Mouse (Mus musculus) adipocyte (in vitro differentiated cells): ENCODE data around the gene Cdyl.
"Not testable (repeated sequence)": the region's sequence is repeated elsewhere in the genome, so short reads cannot be mapped to it uniquely, and the experiment has no call there.

ENCODE experiments used
- DNase-seq: peaks from one replicate; pipeline ENCODE4 v3.0.0-alpha.2; 2016; ENCODE audit warnings: low spot score

Cdyl gene

DNA sequence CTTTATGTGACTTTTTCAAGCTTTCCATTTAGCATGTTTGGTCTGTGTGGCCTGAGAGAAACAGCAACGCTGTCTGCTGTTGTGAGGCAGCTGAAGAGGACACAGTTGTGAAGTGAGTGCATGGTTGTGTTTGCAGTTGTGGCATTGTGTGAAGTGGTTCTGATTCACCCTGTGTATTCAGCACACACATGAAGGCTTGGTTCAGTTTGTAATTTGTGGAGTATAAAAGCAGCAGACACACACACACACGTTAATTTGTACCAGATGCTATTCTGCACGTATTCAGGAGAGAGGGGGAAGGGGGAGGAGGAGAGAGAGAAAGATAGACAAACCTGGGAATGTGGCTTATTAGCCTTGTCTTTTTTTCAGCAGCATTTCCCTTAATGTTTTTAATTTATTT lies 146.1 kb downstream of the Cdyl start:
- DNase-seq, result no peak

DNA sequence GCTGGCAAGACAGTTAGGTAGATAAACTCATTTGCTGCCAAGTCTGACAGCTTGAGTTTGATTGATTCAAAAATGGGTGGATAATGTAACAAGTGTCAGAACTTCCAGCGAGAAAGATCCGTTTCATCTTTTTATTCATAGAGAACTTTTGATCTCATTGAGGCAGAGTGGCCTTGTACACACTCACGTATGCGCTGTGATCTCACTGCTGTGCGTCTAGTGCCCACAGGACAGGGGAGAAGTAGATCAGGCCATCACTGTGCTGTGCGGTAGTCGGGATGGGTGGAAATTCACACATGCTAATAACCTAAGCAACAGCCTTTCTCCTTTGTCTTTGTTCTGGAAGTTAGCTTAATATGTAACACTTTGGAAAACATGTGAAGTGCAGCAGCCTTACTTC lies 146.5 kb downstream of the Cdyl start:
- DNase-seq, result no peak

DNA sequence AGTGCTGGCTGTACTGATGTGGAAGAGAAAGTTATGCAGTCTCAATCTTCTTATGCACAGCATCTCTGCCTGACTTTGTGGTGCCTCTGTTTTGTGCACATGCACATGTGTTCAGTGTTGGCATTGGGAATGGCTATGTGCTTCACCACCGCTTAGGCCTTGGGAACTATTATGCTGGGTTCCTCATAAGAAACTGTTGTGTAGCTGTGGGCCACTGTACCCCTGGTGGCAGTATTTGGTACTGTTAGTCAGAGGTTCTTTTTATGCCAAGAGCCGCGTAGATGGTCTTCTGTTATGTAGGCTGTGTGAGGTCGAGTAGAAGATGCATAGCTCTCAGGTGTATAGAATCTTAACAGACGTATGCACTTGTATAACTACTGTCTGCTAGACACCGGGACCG lies 147.4 kb downstream of the Cdyl start:
- DNase-seq, result no peak

DNA sequence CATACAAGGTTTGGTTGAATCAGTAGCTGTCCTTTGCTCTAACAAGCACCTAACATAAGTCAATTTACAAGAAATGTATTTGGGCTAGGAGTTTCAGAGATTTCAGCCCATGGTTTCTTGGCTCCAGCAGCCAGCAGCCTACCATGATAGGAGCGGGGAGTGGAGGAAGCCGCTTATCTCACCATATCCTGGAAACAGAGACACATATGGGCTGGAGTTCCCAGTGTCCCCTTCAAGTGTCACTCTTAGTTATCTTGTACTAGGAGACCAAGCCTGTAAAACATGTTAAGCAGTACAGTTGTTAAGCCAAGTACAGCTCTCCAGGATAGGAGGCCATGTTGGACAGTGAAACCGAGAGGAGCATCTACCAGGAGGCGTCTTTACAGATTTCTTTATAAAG lies 147.9 kb downstream of the Cdyl start:
- DNase-seq, result no peak

DNA sequence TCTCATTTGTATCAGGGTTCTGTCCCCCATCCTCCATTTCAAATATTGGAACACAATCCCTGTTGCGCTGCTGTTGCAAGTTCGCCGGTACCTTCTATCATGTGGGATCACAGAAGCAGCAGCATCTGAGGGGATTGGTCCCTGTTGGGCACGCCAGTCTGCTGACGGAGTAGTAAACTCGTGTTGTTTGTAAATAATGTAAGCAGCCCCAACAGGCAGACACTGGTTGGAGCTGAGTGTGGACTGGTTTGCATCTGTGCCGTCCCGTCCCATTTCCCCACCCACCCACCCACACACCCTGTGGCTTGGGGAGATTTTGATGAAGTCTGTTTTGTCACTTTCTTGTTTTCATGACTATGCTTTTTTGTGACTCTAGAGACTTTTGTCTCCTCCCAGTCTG lies 148.3 kb downstream of the Cdyl start:
- DNase-seq, result no peak

DNA sequence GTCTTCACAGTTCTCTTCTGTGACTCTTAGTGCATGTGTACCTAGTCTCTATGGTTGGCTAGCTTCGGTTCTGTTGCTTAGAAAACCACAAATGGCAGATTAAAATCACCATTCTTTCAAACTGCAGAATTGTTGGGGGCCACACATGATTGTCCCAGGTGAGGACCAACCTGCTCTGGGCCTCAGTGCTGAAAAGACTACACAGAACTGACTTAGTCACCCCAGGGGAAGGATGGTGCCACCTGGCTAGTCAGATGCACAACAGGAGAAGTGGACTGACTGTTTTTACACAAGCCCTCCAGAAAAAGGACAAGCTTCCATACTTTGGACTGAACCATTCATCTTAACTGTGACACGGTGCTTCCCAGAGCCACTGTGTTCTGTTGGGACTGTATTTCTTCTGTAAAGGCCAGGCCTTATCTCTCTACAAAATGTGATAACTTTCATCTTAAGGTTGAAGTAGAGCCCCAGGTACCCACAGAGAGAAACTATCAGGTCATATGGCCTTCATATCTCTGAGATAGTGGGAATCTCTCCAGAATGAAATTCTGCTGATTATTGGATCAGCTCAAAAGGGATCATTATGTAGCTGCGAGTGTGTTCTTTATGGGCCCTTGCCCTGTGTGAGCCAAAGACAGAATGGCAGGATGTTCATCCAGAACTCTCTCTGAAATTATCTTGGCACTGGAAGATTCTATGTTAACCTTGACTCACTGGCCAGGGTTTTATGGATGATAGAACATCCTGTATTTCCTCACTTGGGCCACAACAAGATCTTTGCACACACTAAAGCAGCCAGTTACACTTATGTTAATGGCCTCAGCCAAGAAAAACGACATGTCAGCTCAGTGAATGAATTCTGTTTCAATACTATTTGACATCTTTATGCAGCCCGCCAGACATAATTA lies 149.9 kb downstream of the Cdyl start:
- peak; percentile 8 for DNase-seq

DNA sequence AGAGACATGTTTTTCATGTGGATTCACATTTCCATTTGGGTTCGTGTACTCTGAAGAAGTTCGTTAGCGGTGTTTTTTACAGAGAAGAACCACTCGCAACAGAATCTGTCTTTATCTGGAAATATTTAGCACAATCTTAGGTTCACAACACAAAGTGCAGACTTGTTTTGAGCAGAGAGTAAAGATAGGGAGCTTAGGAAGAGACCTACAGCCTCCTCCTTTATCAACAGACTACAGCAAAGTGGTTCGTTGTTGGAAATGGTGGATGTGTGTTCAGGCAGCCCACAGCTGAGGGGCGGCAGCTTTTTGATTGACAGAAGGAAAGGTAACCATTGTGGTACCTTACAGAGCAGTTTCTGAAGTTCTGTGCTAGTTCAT lies 150.5 kb downstream of the Cdyl start:
- DNase-seq, result no peak

DNA sequence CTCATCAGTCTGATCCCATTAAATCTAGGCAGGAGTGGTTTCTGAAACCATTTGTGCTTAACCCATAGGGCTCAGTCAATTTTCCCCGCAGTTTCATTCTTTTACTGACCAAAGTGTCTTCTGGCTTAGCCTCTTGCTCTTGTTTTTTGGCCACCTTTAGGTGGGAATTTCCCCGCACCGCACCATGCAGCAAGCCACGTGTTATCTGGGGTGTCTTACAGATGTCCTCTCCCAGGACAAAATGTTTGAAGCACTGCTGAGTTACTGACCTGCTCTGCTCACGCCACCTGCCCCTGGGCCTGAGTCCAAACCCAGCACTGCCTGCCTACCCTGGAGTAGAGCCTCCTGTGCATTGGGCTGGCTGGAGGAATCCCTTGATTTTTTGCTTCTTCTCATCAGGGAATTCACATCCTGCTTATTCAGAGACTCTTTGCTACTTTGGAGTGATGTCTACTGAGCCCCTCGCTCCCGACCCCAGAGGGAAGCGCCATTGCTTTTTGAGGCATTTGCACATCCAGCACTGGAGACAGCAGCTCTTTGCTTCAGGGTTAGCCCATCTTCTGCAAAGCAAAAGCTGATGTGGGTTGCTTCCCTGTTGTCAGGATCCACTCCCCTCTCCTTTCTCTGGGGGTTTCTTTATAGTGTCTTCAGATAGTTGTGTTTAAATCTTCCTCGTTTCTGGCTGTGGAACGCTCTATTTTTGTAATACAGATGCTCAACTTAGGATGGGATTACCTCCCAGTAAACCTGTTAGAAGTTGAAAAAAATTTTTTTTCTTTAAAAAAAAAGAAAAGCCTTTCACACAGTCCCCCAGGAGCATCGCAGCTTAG lies 151.9 kb downstream of the Cdyl start:
- DNase-seq, result no peak

DNA sequence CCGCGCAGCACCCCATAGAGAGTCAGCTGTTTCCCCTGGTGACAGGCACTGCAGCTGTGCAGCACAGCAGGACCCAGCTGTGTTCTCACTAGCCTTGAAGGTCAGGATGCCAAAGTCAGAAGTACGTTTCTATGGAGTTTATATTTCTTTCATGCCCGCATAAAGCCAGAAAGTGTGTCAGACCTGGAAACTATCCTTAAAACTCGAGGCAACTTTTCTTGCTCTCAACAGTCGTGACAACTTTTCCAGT lies 152.5 kb downstream of the Cdyl start:
- no peak for DNase-seq

DNA sequence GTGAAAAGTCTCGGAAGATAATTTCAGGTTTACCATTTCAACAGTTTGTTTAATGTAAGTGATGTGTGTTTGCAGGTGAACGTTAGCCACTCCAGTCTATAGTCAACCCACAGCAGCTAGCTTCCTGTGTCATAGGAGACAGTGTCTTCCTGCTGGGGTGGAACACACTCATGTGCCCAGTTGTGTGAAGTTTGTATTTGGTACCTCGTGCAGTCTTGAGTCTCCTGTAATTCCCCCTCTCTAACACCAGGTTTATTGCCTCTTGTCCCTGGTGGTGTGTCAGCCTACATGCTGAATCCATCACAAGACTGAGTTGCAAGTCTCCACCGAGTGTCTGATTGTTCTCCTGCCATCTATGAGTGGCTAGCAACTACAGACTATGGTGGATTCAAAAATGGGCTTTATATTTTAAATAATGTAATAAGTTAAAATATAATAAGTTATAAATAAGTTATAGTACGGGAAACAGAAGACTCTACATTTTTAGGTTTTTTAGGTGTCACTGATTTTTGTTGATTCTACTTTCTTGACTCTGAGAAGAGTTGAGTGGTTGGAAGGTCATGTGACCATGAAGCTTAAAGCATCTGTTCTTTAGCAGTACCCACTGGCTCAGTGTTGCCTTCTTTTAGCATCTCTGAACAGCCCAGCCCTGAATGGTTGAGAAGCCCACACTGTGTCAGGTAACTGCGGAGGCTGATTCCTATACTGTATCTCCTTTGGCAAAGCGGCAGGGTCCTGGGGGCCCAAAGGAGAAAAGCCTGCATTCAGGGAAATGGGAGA lies 153.9 kb downstream of the Cdyl start:
- no peak for DNase-seq

DNA sequence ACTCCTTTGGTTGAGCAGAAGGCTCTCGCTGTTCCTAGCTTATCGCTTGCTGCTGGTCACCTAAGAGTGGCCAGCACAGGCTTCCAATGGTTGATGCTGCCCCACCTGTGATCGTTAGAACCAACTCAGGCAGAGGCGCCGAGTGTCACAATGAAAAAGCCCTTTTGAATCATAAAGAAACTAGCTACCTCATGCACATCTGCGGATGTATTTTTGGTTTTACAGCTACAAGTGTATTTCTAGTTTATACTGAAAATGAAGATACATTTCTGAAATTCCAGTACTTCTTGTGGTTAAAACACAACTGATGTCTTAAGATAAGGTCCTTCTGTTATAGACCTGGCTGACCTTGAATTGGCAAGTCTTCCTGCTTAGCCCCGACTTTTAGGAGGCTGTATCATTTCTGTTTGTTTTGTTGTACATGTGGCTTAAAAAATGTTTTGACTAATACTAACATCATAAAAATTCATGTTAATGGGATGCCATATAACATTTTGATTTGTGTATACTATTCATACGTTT lies 155.6 kb downstream of the Cdyl start:
- DNase-seq, result no peak

DNA sequence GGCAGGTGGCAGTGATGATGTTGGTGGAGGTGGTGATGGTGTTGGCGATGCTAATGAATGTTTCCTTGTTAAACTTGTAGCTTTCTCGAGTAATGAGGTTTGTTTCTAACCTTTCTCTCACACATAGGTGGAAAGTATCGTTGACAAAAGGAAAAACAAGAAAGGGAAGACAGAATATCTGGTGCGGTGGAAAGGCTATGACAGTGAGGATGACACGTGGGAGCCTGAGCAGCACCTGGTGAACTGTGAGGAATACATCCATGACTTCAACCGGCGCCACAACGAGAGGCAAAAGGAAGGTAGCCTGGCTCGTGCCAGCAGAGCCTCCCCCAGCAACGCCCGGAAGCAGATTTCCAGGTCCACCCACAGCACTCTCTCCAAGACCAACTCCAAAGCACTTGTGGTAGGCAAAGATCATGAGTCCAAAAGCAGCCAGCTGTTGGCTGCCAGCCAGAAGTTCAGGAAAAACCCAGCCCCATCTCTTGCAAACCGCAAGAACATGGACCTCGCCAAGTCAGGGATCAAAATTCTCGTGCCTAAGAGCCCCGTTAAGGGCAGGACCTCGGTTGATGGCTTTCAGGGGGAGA lies 156.2 kb downstream of the Cdyl start:
- DNase-seq, result peak; percentile 14

DNA sequence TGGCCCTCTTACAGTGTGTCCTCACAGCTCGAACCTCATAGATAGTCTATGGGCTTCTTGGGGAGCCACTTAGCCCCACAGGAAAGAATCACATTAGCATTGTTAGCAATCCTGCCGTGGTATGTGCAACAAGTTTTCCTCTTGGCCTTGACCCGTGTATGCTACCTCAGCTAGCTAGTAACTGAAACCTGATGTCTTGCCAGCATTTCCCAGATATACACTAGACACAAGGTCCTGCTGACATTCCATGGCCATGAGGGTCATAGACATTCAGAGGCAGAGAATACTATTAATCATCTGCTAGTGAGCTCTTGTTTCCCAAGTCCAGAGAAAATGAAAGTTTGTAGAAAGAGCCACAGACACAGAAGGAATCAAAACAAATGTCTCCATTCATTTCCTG lies 158.0 kb downstream of the Cdyl start:
- DNase-seq, result peak; percentile 25

DNA sequence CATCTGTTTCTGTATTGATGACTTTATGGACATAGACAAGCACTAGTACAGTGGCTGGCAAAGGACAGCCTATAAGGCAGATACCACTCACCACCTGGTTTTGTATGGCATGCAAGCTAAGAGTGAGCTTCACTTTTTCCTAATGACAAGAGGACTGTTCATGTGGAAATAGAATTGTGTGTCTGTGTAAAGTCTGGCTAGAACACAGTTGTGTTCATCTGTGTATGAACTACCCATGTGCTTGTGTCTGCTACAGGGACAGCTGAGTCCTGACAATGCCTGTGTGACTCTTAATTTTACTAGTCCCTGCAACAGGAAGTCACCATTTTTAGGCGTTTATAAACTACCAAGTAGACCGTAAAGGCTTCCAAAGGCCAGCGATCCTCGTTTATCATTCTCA lies 158.4 kb downstream of the Cdyl start:
- DNase-seq, result no peak

DNA sequence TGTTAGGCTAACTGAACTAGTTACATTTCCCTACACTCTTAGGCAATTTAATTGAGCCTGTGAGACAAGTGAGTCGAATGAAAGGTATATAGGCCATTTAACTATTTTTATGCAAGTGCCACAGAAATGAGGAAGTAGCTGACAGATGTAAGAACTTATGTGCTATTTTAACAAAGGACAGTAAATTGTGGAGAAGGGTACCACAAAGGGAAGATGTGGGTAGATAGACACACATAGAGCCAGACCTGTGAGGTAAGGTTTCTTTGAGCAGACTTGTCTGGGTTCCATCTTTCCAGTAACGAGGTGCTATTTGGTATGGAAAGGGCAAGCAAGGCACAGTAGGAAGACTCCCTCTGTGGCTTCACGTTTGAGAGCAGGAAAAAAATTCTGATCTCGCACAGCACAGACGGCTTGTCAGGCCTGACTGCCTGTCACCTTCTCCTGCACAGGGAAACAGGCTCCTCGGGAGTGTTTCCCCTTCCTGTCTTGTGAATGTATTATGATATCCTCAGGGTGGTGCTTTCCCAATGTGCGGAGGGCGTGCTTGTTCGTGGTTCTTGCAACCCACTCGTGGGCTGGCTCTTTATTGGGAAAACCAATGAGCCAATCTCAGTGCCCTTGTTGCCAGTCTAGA lies 162.3 kb downstream of the Cdyl start:
- DNase-seq, result no peak

DNA sequence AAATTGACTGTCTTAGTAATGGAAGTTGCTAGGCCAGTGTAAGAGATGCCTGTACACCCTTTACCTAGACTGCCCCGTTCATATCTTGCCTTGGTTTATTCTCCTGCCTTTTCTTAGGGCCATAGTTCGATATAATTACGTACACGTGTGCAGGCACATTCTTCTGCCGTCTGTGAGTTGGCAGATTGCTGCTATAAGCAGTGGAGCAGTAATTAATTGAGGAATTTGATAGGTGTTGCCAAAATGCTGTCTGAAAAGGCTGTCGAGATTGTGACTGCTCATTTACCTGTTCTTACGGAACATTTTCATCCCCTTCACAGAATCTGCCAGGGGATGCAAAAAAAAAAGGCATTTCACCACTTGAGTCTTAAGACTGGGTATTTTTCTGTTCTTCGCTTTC lies 163.2 kb downstream of the Cdyl start:
- DNase-seq, result no peak

DNA sequence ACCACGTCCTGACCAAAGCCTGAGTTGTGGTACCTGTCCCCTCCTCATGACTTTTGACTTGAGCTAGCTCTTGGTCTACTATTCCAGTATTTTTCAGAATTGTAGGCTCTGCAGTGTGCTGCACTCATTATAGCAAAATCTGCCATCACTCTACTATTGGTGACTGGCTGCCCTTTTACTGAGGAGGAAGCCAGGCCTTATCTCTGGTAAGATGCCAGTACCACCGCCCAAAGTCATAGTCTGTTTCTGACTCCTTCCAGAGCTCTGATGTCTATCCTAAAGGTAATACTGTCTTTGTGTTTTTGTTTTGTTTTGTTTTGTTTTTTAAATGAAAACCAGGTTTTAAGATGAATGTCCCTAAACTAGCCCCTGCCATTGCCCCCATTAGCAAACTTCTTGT lies 166.0 kb downstream of the Cdyl start:
- no peak for DNase-seq

DNA sequence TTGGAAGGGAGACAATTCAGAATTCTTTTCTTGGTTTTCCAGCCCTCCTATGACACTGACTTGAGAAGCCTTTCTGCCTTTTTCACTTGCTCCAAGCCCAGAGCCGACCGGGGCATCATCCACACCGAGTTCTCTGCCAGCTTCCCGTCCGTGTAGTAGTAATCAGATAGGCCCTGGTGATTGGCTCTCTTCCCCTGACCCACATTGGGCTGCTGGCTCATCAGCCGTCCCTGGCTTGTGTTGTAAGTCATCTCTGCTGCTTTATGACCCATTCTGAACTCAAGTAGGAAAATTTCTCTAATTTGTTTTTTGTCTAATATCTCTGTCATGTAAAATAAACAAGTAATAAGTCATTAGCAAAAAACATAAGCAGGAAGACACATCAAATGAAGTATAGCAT lies 173.0 kb downstream of the Cdyl start:
- DNase-seq, result peak; percentile 4

DNA sequence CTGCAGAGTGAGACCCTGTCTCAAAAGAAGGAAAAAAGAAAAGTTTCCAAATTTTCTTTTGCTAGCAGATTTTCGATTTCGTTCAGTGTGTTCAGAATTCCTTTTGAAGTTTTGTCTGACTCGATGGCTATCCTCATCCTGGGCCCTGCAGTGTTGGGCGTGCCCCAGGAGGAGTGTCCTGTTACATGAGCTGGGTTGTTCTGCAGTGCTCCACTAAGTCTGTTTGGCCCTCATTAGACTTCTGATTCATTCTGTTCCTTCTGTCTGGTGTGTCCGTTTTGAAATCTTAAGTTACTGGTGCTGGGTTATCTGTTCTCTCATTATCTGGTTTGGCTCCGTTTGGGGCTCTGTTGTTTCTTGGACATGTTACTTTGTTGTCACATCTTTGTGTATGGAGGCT lies 174.3 kb downstream of the Cdyl start:
- DNase-seq, result no peak

DNA sequence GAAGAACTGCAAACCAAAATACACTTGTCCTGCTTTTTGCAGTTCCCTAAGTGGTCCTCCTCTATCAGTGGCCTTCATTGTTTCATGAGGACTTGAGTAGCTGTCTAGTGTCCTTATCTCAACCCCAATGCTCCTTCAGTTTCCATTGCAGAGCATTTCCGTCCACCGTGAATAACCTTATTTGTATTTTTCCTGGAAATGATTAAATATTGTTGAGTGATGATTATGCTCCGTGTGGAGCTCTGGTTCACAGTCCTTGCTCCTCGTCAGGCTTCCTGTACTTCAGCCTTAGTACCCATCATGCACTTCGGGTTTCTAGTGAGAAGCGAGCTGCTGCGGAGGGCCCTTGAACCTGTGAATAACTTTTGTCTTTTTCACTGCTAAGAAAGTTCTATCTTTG lies 176.0 kb downstream of the Cdyl start:
- DNase-seq, result no peak

DNA sequence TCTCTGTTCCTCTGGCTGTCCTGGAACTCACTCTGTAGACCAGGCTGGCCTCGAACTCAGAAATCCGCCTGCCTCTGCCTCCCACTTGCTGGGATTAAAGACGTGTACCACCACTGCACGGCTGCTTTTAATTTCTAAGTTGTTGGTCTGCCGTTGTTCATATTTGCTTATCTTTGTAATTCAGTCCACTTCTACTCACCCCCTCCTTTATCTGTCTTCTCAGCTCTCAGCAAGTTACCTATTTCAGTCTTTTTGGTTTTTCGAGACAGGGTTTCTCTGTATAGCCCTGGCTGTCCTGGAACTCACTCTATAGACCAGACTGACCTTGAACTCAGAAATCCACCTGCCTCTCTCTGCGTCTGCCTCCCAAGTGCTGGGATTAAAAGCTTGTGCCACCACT lies 176.9 kb downstream of the Cdyl start:
- DNase-seq, result not testable (repeated sequence)

DNA sequence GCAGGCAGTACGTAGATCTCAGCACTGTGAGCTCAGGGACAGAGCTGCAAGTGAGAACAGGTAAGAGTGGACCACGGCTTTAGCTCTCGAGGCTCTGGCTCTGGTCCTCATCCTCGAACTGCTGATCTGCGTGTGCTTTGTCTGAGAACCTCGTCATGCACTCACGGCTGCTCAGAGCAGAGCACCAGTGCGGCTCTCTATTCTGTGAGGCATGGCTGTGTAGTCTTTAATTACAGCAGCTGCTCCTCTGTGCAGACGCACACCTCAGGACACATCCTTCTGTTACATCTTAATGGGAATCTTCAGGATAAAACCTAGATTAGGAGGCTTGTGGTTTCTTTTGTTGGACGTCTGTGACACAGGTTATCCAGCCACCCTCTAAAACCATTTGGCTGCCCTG lies 180.5 kb downstream of the Cdyl start:
- DNase-seq, result no peak
